Mouse (Mus musculus) C2C12 (cell line): ENCODE data around the gene Urb1. TPM values are rescaled to one million over a fixed set of nuclear protein-coding genes. Genes with fewer than 3 reads are reported as not detected.
A peak's percentile ranks its signal among the peaks of the same experiment; 100 is the strongest.

ENCODE experiments used
- H3K27me3 ChIP-seq: one replicate; pipeline ENCODE4 v1.6.1; 2011; ENCODE audit not compliant: control insufficient read depth, insufficient read depth, insufficient read length
- H3K36me3 ChIP-seq: one replicate; pipeline ENCODE4 v1.6.1; 2011; ENCODE audit not compliant: control insufficient read depth, insufficient read depth
- H3K4me3 ChIP-seq: one replicate; pipeline ENCODE4 v1.5.1; 2011; ENCODE audit warnings: mild to moderate bottlenecking, control low read depth; ENCODE audit not compliant: poor library complexity, insufficient read depth, severe bottlenecking
- H3K79me2 ChIP-seq: one replicate; pipeline ENCODE4 v1.6.1; 2011; ENCODE audit not compliant: control insufficient read depth, insufficient read depth
- H3K79me3 ChIP-seq: one replicate; pipeline ENCODE4 v1.6.1; 2011; ENCODE audit warnings: low read depth, control low read depth
- H3ac ChIP-seq: one replicate; pipeline ENCODE3; 2011; ENCODE audit warnings: low read depth; ENCODE audit not compliant: control insufficient read depth, insufficient read length
- CEBPB ChIP-seq: IDR thresholded peaks from one replicate; pipeline ENCODE4 v1.6.1; 2011; ENCODE audit warnings: low read depth, mild to moderate bottlenecking, control low read depth, moderate library complexity
- CTCF ChIP-seq: IDR thresholded peaks from one replicate; pipeline ENCODE4 v1.5.1; 2011; ENCODE audit not compliant: control insufficient read depth, insufficient read depth, insufficient read length
- FOSL1 ChIP-seq: IDR thresholded peaks from one replicate; pipeline ENCODE4 v1.8.0; 2011; ENCODE audit warnings: mild to moderate bottlenecking, low read length; ENCODE audit not compliant: poor library complexity, insufficient read depth, severe bottlenecking
- MAX ChIP-seq: IDR thresholded peaks from one replicate; pipeline ENCODE4 v1.6.1; 2011; ENCODE audit warnings: mild to moderate bottlenecking, control low read depth
- MYOD1 ChIP-seq: IDR thresholded peaks from one replicate; pipeline ENCODE4 v1.6.1; 2011; ENCODE audit warnings: low read depth; ENCODE audit not compliant: control insufficient read depth, insufficient read length
- MYOG ChIP-seq: IDR thresholded peaks from one replicate; pipeline ENCODE4 v1.6.1; 2011; ENCODE audit not compliant: control insufficient read depth, insufficient read length; ENCODE audit errors: extremely low read depth
- USF1 ChIP-seq: IDR thresholded peaks from one replicate; pipeline ENCODE4 v1.6.1; 2011; ENCODE audit warnings: low read depth, mild to moderate bottlenecking, control low read depth, moderate library complexity
- polyA plus RNA-seq: library from polyadenylated mRNA; unstranded; fragments of >200 nt; fragmentation: generic; extraction: Trizol; gene quantifications from one replicate; pipeline ENCODE4 v1.2.1, GENCODE M21; 2012; ENCODE audit warnings: missing spikeins

Urb1 gene
- polyA plus RNA-seq, 1 experiment: 7.5 TPM

DNA sequence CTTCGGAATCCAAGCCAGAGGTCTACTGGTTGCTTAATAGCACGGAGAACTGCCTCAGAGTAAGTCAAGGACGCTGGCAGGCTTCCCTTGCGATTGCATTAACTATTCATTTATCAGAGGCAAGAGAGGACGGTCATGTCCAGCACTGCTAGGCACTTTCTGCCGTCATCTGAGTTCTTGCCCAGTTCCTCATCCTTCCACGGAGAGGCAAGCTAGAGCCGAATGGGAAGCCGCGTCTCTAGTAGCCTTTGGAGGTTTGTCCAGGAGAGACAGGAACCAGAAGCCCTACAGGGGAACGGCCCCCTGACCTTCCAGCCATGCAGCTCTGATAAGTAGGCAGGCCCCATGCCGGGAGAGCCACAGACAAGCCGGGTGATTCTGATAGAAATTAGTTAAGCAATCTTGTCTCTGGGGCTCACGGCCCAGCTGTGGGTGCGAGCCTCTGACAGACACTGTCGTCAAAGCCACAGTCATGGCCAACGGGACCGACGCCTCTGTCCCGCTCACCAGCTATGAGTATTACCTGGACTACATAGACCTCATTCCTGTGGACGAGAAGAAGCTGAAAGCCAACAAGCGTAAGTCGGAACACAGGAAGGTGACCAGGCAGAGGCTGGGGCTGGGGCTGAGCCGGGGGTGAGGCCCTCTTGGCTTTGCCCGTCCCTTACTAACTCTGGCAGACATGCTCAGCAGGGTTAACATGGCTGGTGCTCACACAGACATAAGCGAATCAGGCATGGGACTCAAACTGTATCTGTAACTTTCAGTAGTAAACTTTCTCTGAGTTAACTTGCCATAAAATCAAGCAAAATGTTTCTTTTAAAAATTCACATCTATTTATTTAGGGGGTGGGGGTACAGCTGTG, 71.9 kb downstream of the Urb1 start, which contains the start of gene Mrap:
Gene Mrap, plus strand, starts transcription at position 116 of the 865 bp plus-strand sequence.
- H3K79me3 ChIP-seq: no peaks in the 10 kb centered on the region
- no peaks in the 10 kb centered on the region for H3K79me2 ChIP-seq
- H3K4me3 ChIP-seq: no peak within 1 kb of the TSS

DNA sequence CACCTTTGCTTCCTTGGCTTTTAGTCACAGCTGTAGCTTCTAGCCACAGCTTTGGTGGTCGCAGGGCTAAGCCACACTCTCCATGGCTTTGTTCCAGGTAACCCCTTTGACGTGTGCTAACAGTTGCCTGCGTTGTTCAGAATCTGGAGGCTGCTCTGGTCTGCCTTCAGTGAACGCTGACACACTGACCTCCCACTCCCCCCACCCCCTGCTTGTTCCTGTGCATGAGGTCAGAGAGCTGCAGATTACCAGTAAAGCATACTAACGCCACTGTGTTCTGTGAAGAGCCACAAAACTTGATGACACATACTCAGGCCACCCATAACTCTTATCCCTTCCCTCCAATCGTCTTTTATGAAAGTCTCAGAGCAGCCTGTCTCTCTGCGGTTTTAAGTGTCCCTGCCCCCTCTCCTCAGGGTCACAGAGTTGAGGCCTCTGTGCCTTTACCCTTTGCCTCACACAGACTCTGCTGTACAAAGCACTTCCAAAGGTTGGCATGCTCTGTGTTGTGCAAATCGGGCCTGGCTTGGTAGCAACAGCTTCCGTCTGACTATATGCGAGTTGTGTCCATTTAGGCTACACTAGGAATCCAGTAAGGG, 73.4 kb downstream of the Urb1 start:
- Histone ChIP-seq H3K4me3 (no peak overlapping the region), H3K36me3 (no peaks in the 10 kb centered on the region), H3K27me3 (no peaks in the 10 kb centered on the region), H3K79me3 (no peaks in the 10 kb centered on the region), H3K79me2 (no peaks in the 10 kb centered on the region), H3ac (no peak overlapping the region)
- no peak for TF ChIP-seq FOSL1
- no peak for TF ChIP-seq USF1
- no peak for TF ChIP-seq MYOD1
- TF ChIP-seq MYOG: no peak
- TF ChIP-seq CEBPB: no peak
- TF ChIP-seq MAX: no peak
- no peak for TF ChIP-seq CTCF

More for the DNA sequence above, 71.9 kb downstream of the Urb1 start, which contains the start of gene Mrap:
- TF ChIP-seq MAX (no peak), FOSL1 (no peak), USF1 (no peak), MYOD1 (no peak), MYOG (no peak), CTCF (no peak), CEBPB (no peak)
- H3ac ChIP-seq: no peak within 1 kb of the TSS
- no peaks in the 10 kb centered on the region for H3K27me3 ChIP-seq
- no peaks in the 10 kb centered on the region for H3K36me3 ChIP-seq

- Histone ChIP-seq H3K27me3 (no peaks in the 10 kb centered on the region), H3K79me2 (no peaks in the 10 kb centered on the region), H3K36me3 (no peaks in the 10 kb centered on the region), H3K79me3 (no peaks in the 10 kb centered on the region), H3ac (no peak overlapping the region), H3K4me3 (no peak overlapping the region)
- TF ChIP-seq FOSL1: no peak
- no peak for TF ChIP-seq MYOD1
- no peak for TF ChIP-seq USF1
- no peak for TF ChIP-seq CEBPB
- no peak for TF ChIP-seq MAX
- TF ChIP-seq CTCF: no peak
- TF ChIP-seq MYOG: no peak
These were observed 74.6 kb downstream of the Urb1 start for GRCm38 (mm10) chr16:90735611-90736010.

DNA sequence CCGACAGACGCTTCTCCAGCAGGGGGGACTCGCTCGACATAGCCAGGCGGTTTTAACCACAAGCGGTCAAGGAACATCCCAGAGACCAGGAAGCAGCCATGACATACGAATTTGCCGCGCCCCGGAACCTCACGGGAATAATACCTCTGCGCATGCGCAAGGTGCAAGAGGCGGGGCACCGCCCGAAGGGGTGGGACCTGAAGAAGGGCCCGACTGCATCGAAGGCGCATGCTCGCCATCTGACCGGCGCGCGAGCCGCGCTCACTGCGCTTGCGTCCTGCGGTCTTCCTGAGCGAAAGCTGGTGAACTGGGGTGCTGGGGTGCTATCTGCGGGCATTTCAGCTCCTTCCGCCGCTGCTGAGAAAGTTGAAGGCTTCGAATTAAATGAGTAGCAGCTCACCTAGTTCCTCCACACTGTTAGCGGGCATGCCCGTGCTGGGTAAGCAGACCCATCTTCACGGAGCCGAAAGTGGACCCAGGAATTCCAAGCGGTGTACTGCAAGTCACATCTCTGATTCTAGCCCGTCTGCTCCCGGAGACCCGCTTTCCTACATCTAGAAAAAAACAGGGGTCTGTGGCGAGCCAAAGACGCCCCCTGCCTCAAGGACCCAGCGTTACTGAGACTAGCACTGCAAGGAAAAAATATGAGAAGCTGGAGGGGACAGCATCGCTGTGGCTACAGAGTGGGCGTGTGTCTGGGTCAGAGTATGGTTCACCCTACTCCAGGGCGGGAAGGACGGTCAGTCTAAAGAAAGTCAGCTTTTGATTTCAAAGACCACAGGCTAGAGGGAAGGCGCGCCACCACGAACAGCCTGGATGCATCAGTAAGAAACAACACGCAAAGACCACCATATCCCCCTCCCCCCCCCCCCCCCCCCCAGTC, 82.7 kb downstream of the Urb1 start, which contains the start of gene Mis18a:
Gene Mis18a, minus strand, starts transcription at position 172 of the 883 bp plus-strand sequence.
- H3K4me3 ChIP-seq: peak within 1 kb of the TSS; percentile 69
- peaks cover 27% of the 10 kb centered on the region for H3K79me2 ChIP-seq
- no peaks in the 10 kb centered on the region for H3K27me3 ChIP-seq
- no peaks in the 10 kb centered on the region for H3K36me3 ChIP-seq
- peak within 1 kb of the TSS; percentile 74 for H3ac ChIP-seq
- TF ChIP-seq MYOG: no peak
- TF ChIP-seq CTCF: no peak
- no peak for TF ChIP-seq USF1
- TF ChIP-seq FOSL1: no peak
- TF ChIP-seq MAX: no peak
- TF ChIP-seq MYOD1: no peak
- peaks cover 10% of the 10 kb centered on the region for H3K79me3 ChIP-seq

GRCm38 (mm10) chr16:90726600-90727227, 83.5 kb downstream of the Urb1 start:
- Histone ChIP-seq H3K4me3 (peak overlapping the region; percentile 69), H3ac (peak overlapping the region; percentile 70), H3K79me2 (peaks cover 27% of the 10 kb centered on the region), H3K36me3 (no peaks in the 10 kb centered on the region), H3K27me3 (no peaks in the 10 kb centered on the region), H3K79me3 (peaks cover 10% of the 10 kb centered on the region)
- TF ChIP-seq MYOD1: no peak
- TF ChIP-seq USF1: no peak
- TF ChIP-seq FOSL1: no peak
- TF ChIP-seq MAX: no peak
- TF ChIP-seq CEBPB: no peak
- TF ChIP-seq MYOG: no peak
- TF ChIP-seq CTCF: no peak
